Mouse (Mus musculus) lung, postnatal 0 days (tissue): ENCODE results near the gene Gtf3c5. TPM values are rescaled to one million over a fixed set of nuclear protein-coding genes. Genes with fewer than 3 reads are reported as not detected.

Source experiments
- ATAC-seq: fragments of 200-750 bp; cut with Nextera tagmentation; 2 replicates; pipeline ENCODE4 v1.8.0; 2017; ENCODE audit warnings: moderate library complexity
- DNase-seq: peaks from one replicate; pipeline ENCODE4 v3.0.0-alpha.2; 2016; ENCODE audit warnings: low spot score
- H3K27ac ChIP-seq: fragments of 300-500 bp; sonication (generic); 2 replicates; pipeline ENCODE4 v1.5.1; 2014; ENCODE audit warnings: antibody characterized with exemption, mild to moderate bottlenecking, low read length, mixed read lengths
- H3K27me3 ChIP-seq: fragments of 300-500 bp; sonication (generic); replicated peaks from 2 replicates; pipeline ENCODE4 v1.6.1; 2014; ENCODE audit warnings: low read length, mixed read lengths; ENCODE audit not compliant: insufficient read depth
- H3K36me3 ChIP-seq: fragments of 300-500 bp; sonication (generic); 2 replicates; pipeline ENCODE4 v1.6.1; 2014; ENCODE audit warnings: low read length, mixed read lengths; ENCODE audit not compliant: insufficient read depth
- H3K4me1 ChIP-seq: fragments of 300-500 bp; sonication (generic); 2 replicates; pipeline ENCODE4 v1.6.1; 2014; ENCODE audit warnings: antibody characterized with exemption, low read depth, low read length, mixed read lengths; ENCODE audit not compliant: insufficient read depth
- H3K4me2 ChIP-seq: fragments of 300-500 bp; sonication (generic); replicated peaks from 2 replicates; pipeline ENCODE4 v1.6.1; 2014; ENCODE audit warnings: low read depth, mild to moderate bottlenecking, low read length, moderate library complexity, mixed read lengths
- H3K4me3 ChIP-seq: fragments of 300-500 bp; sonication (generic); 2 replicates; pipeline ENCODE4 v1.5.1; 2014; ENCODE audit warnings: low read depth, low read length
- H3K9ac ChIP-seq: fragments of 300-500 bp; sonication (generic); replicated peaks from 2 replicates; pipeline ENCODE4 v1.6.1; 2014; ENCODE audit warnings: low read depth, mild to moderate bottlenecking
- H3K9me3 ChIP-seq: fragments of 300-500 bp; sonication (generic); 2 replicates; pipeline ENCODE4 v1.6.1; 2016; ENCODE audit warnings: low read length, mixed read lengths
- CTCF ChIP-seq: IDR thresholded peaks from 2 replicates; pipeline ENCODE4 v1.5.1; 2016; ENCODE audit warnings: antibody characterized with exemption, mild to moderate bottlenecking
- EP300 ChIP-seq: IDR thresholded peaks from 2 replicates; pipeline ENCODE4 v1.6.1; 2016; ENCODE audit warnings: antibody characterized with exemption, mild to moderate bottlenecking, control low read depth
- WGBS: fragments of 180-500 bp; shearing (Covaris S2); extraction: QIAGEN DNeasy Blood & Tissue Kit; methylation state at CpG from one replicate; pipeline ENCODE4 v1.1.7; 2014; 5-methylcytosine and 5-hydroxymethylcytosine counted together
- polyA plus RNA-seq: library from polyadenylated mRNA; unstranded; fragments of >200 nt; fragmentation: Nextera tagmentation; extraction: Ambion mirVana; gene quantifications from 2 replicates; pipeline ENCODE4 v1.2.1, GENCODE M21; 2015

Gtf3c5 gene
- polyA plus RNA-seq, 1 experiment from 2014 or later, result 15.8 TPM

- Histone ChIP-seq H3K9ac (no peak overlapping the region; the same call in 1 of the 2 replicates), H3K4me2 (no peak overlapping the region), H3K4me3 (no peak overlapping the region), H3K9me3 (no peaks in the 10 kb centered on the region), H3K36me3 (no peaks in the 10 kb centered on the region), H3K27me3 (no peaks in the 10 kb centered on the region), H3K27ac (peak overlapping the region; percentile 76), H3K4me1 (peaks cover 30% of the 10 kb centered on the region)
- TF ChIP-seq EP300 (0 out of 2 replicates have a peak, but pooled peaks have one; percentile 49), CTCF (no peak)
- ATAC-seq (peak; percentile 85), DNase-seq (peak; percentile 95)
- 13% methylated on average over 11 of the region's 11 CpGs for WGBS
Observed at GRCm38 (mm10) chr2:28525219-28525942, 58.2 kb downstream of the Gtf3c5 start.

- Histone ChIP-seq H3K9ac (no peak overlapping the region), H3K4me3 (no peak overlapping the region), H3K36me3 (no peaks in the 10 kb centered on the region), H3K27me3 (no peaks in the 10 kb centered on the region), H3K27ac (peak overlapping the region; percentile 76), H3K4me1 (peaks cover 30% of the 10 kb centered on the region), H3K4me2 (no peak overlapping the region), H3K9me3 (no peaks in the 10 kb centered on the region)
- no peak for TF ChIP-seq EP300
- no peak for TF ChIP-seq CTCF
- ATAC-seq, result no peak
- WGBS, result 82% methylated on average over 10 of the region's 10 CpGs
- DNase-seq, result no peak
Observed at GRCm38 (mm10) chr2:28524406-28524805, 59.1 kb downstream of the Gtf3c5 start.

- ATAC-seq, result peak; percentile 80
- peak; percentile 96 for DNase-seq
- peaks cover 30% of the 10 kb centered on the region for H3K4me1 ChIP-seq
- peak overlapping the region; percentile 76; the same call in 1 of the 2 replicates for H3K27ac ChIP-seq
- no peak overlapping the region for H3K4me3 ChIP-seq
- H3K4me2 ChIP-seq, result no peak overlapping the region
- H3K36me3 ChIP-seq, result no peaks in the 10 kb centered on the region
- H3K27me3 ChIP-seq, result no peaks in the 10 kb centered on the region
- TF ChIP-seq CTCF, result no peak
- TF ChIP-seq EP300, result 0 out of 2 replicates have a peak, but pooled peaks have one; percentile 24
- WGBS, result 17% methylated on average over 5 of the region's 5 CpGs
- H3K9ac ChIP-seq, result no peak overlapping the region
- no peaks in the 10 kb centered on the region for H3K9me3 ChIP-seq
Observed at GRCm38 (mm10) chr2:28523643-28524117, 59.9 kb downstream of the Gtf3c5 start.

- H3K4me2 ChIP-seq, result no peak overlapping the region
- no peak overlapping the region for H3K27ac ChIP-seq
- H3K4me1 ChIP-seq, result peaks cover 36% of the 10 kb centered on the region
- H3K4me3 ChIP-seq, result no peak overlapping the region
- no peaks in the 10 kb centered on the region for H3K27me3 ChIP-seq
- H3K9ac ChIP-seq, result no peak overlapping the region
- ATAC-seq, result no peak
- no peak for DNase-seq
- H3K9me3 ChIP-seq, result no peaks in the 10 kb centered on the region
- 80% methylated on average over 4 of the region's 4 CpGs for WGBS
- TF ChIP-seq CTCF, result no peak
- no peak for TF ChIP-seq EP300
- no peaks in the 10 kb centered on the region for H3K36me3 ChIP-seq
Observed at GRCm38 (mm10) chr2:28522166-28522565, 61.4 kb downstream of the Gtf3c5 start.

GRCm38 (mm10) chr2:28521571-28522151 lies 61.9 kb downstream of the Gtf3c5 start:
- WGBS, result 72% methylated on average over 6 of the region's 6 CpGs
- Histone ChIP-seq H3K4me2 (no peak overlapping the region), H3K27me3 (no peaks in the 10 kb centered on the region), H3K4me1 (peaks cover 34% of the 10 kb centered on the region), H3K9me3 (no peaks in the 10 kb centered on the region), H3K36me3 (no peaks in the 10 kb centered on the region), H3K27ac (no peak overlapping the region), H3K9ac (no peak overlapping the region), H3K4me3 (no peak overlapping the region)
- no peak for ATAC-seq
- TF ChIP-seq EP300 (no peak), CTCF (no peak)
- no peak for DNase-seq

- WGBS, result 69% methylated on average over 5 of the region's 5 CpGs
- ATAC-seq, result no peak
Observed at GRCm38 (mm10) chr2:28520581-28520980, 63.0 kb downstream of the Gtf3c5 start.

More at GRCm38 (mm10) chr2:28520581-28520980, 63.0 kb downstream of the Gtf3c5 start:
- no peak for DNase-seq
- Histone ChIP-seq H3K9me3 (no peaks in the 10 kb centered on the region), H3K4me2 (no peak overlapping the region), H3K27me3 (no peaks in the 10 kb centered on the region), H3K9ac (no peak overlapping the region), H3K27ac (no peak overlapping the region), H3K4me3 (no peak overlapping the region), H3K4me1 (peaks cover 24% of the 10 kb centered on the region), H3K36me3 (no peaks in the 10 kb centered on the region)
- no peak for TF ChIP-seq EP300
- TF ChIP-seq CTCF, result no peak
